ENCODE assay signal across 16 mouse cellular contexts in the genomic region with DNA sequence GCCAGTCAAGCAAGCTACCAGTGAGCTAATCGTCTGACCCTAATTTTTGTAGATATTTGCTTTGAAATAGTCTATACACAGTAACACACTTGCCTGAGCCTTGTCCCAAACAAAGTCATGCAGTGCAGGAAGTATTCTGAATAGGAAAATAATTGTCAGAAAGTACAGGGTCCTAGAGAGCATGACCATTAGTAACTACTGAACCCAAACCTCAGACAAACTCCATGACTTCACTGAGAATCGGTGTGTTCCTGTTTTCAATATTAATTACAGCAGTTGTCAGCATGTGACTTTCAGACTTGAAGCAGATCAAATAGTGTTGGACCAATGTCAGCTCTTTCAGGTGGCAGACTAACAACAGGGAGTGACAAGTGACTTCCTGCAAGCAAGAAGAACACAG.
"Had no signal": no experiment of that assay in that cellular context is flagged by ENCODE, and none has a peak within 500 bp of the region (broad histone marks: within the 10 kb centered on the region; RNA-seq: fewer than 3 reads in every experiment).

No protein-coding gene starts in this region.

- H3K9me3 ChIP-seq: neural tube, embryonic 13.5 days; neural tube, embryonic 15.5 days; stomach, embryonic 15.5 days had no signal

- DNase-seq: retina, postnatal 1 day; right cerebral cortex, adult 18-20 months; right cerebral cortex, postnatal 14 days; right cerebral cortex, postnatal 25 days; right cerebral cortex, postnatal 4 days; spleen, adult 18-20 months; thymus, adult 18-20 months; thymus, adult 2 months; thymus, postnatal 14 days; thymus, postnatal 25 days; thymus, postnatal 36 days; thymus, postnatal 4 days had no signal

- H3K4me2 ChIP-seq: neural tube, embryonic 13.5 days; neural tube, embryonic 15.5 days; stomach, embryonic 15.5 days had no signal

- H3K27ac ChIP-seq: neural tube, embryonic 13.5 days; neural tube, embryonic 15.5 days; stomach, embryonic 15.5 days; stomach, postnatal 0 days had no signal

- H3K9ac ChIP-seq: neural tube, embryonic 13.5 days; neural tube, embryonic 15.5 days; stomach, embryonic 15.5 days had no signal

- H3K4me3 ChIP-seq: neural tube, embryonic 13.5 days; neural tube, embryonic 15.5 days; stomach, embryonic 15.5 days had no signal

- H3K27me3 ChIP-seq: neural tube, embryonic 13.5 days; neural tube, embryonic 15.5 days; stomach, embryonic 15.5 days had no signal

- H3K4me1 ChIP-seq: neural tube, embryonic 13.5 days; neural tube, embryonic 15.5 days; stomach, embryonic 15.5 days had no signal

- H3K36me3 ChIP-seq: neural tube, embryonic 13.5 days; neural tube, embryonic 15.5 days; stomach, embryonic 15.5 days had no signal
